In genomic region chr17:48960161-48960698, GRCm38 (mm10) we compare ENCODE assay signal across 8 mouse cellular contexts. TPM values are rescaled to one million over a fixed set of nuclear protein-coding genes. Genes with fewer than 3 reads are reported as not detected.
DNase-seq lines count a peak whose midpoint lies in the region; ATAC-seq and TF ChIP-seq lines count a peak whose summit lies in the region.

No protein-coding gene starts in this region.

- TF ChIP-seq EP300 in heart, adult 2 months (IDR thresholded peaks at IDR 0.05; ENCODE audit: insufficient read depth, low read depth, low read length): no peak
- TF ChIP-seq EP300 in stomach, postnatal 0 days (optimal IDR thresholded peaks at IDR 0.05): no peak

- no peak for TF ChIP-seq CTCF in heart, adult 2 months (IDR thresholded peaks at IDR 0.05)
- TF ChIP-seq CTCF in stomach, postnatal 0 days (IDR thresholded peaks at IDR 0.05; ENCODE audit: low read depth): no peak

- no peaks in the 10 kb centered on the region for H3K27me3 ChIP-seq in lung, embryonic 15.5 days
- H3K27me3 ChIP-seq in heart, adult 2 months (ENCODE audit: control insufficient read depth, insufficient read depth, low read length): no peaks in the 10 kb centered on the region
- H3K27me3 ChIP-seq in stomach, postnatal 0 days (ENCODE audit: control insufficient read depth, insufficient read depth, low read length): no peaks in the 10 kb centered on the region

- TF ChIP-seq POLR2A in heart, adult 2 months (IDR thresholded peaks at IDR 0.05; ENCODE audit: insufficient read depth, low read depth, low read length): no peak

- no peaks in the 10 kb centered on the region for H3K79me2 ChIP-seq in heart, adult 2 months (replicated peaks; ENCODE audit: control insufficient read depth, insufficient read depth, low read length)

- peak overlapping the region; percentile 21 for H3K4me3 ChIP-seq in lung, embryonic 15.5 days
- peak overlapping the region; percentile 5; the same call in 1 of the 2 replicates for H3K4me3 ChIP-seq in heart, adult 2 months
- peak overlapping the region; percentile 19; the same call in 1 of the 2 replicates for H3K4me3 ChIP-seq in stomach, postnatal 0 days (ENCODE audit: low read depth, low read length)

- WGBS in lung, embryonic 15.5 days: 0% methylated on average over 16 of the region's 16 CpGs
- WGBS in heart, adult 2 months: 2% methylated on average over 16 of the region's 16 CpGs
- 4% methylated on average over 16 of the region's 16 CpGs for WGBS in stomach, postnatal 0 days

- ATAC-seq in lung, embryonic 15.5 days (ENCODE audit: borderline replicate concordance, extremely low read depth, low FRiP score, low TSS enrichment): peak; percentile 84
- peak; percentile 74; the same call in 1 of the 2 replicates for ATAC-seq in stomach, postnatal 0 days (ENCODE audit: low FRiP score, low TSS enrichment)

- H3K27ac ChIP-seq in lung, embryonic 15.5 days: no peak overlapping the region
- no peak overlapping the region for H3K27ac ChIP-seq in heart, adult 2 months
- H3K27ac ChIP-seq in stomach, postnatal 0 days (replicated peaks): no peak overlapping the region

- H3K36me3 ChIP-seq in lung, embryonic 15.5 days: no peaks in the 10 kb centered on the region
- no peaks in the 10 kb centered on the region for H3K36me3 ChIP-seq in heart, adult 2 months (ENCODE audit: control insufficient read depth, insufficient read depth, low read length)
- H3K36me3 ChIP-seq in stomach, postnatal 0 days (ENCODE audit: control insufficient read depth, insufficient read depth, low read length): no peaks in the 10 kb centered on the region

- H3K4me2 ChIP-seq in lung, embryonic 15.5 days: peak overlapping the region; percentile 56
- peak overlapping the region; percentile 45 for H3K4me2 ChIP-seq in stomach, postnatal 0 days (replicated peaks; ENCODE audit: low read depth)

- no peak for DNase-seq in lung, adult 18-20 months
- peak; percentile 49 for DNase-seq in heart, adult 2 months
- peak; percentile 32 for DNase-seq in kidney, adult 18-20 months
- DNase-seq in lung, postnatal 10 days: peak; percentile 47
- peak; percentile 34 for DNase-seq in stomach, postnatal 0 days (ENCODE audit: low spot score)
- no peak for DNase-seq in left cerebral cortex, adult 18-20 months (ENCODE audit: low spot score in 2 of 2)
- DNase-seq in cerebellum, postnatal 36 days: no peak

- no peak overlapping the region; the same call in 1 of the 2 replicates for H3K9ac ChIP-seq in lung, embryonic 15.5 days
- H3K9ac ChIP-seq in heart, adult 2 months (ENCODE audit: low read depth, low read length): no peak overlapping the region
- H3K9ac ChIP-seq in stomach, postnatal 0 days (ENCODE audit: low read length): peak overlapping the region; percentile 31; the same call in 1 of the 2 replicates

- peaks cover 11% of the 10 kb centered on the region for H3K4me1 ChIP-seq in lung, embryonic 15.5 days
- peaks cover 3% of the 10 kb centered on the region for H3K4me1 ChIP-seq in heart, adult 2 months (ENCODE audit: control insufficient read depth, insufficient read depth, low read length)
- no peaks in the 10 kb centered on the region for H3K4me1 ChIP-seq in stomach, postnatal 0 days (replicated peaks; ENCODE audit: control insufficient read depth, insufficient read depth)

- intact Hi-C loops in heart, adult 2 months (cut with DNase I): no loop called here

- H3K9me3 ChIP-seq in lung, embryonic 15.5 days: no peaks in the 10 kb centered on the region
- no peaks in the 10 kb centered on the region for H3K9me3 ChIP-seq in stomach, postnatal 0 days (ENCODE audit: control insufficient read depth, low read length)

RNA-seq across cellular contexts. Expression of gene Lrfn2, which starts 28.1 kb away (rescaled TPM):
- polyA plus RNA-seq in lung, embryonic 15.5 days (2015; fragmentation: Nextera tagmentation; extraction: Ambion mirVana): 0.26 and 0.35 TPM in 2 replicates
- under 1 TPM; 0.31 to 0.39 TPM for total RNA-seq in heart, adult 2 months (2021)
- polyA plus RNA-seq in heart, adult 2 months (2012; rRNA removed): 0.18 and 0.41 TPM in 2 replicates
- 0.41 and 0.44 TPM in 2 replicates for polyA plus RNA-seq in stomach, postnatal 0 days (2015; fragmentation: Nextera tagmentation; extraction: Ambion mirVana)
- 10 to 100 TPM; 30.5 to 37.3 TPM for total RNA-seq in left cerebral cortex, adult 18-20 months (2021)

Comparison
In these comparisons a context has a peak if more than half of its experiments do, and no peak if none do; other contexts are left out.
1. DNase-seq: peak in heart, adult 2 months (2 of 2), kidney, adult 18-20 months (single experiment), lung, postnatal 10 days (single experiment) and stomach, postnatal 0 days (single experiment); none in lung, adult 18-20 months (0 of 2), left cerebral cortex, adult 18-20 months (0 of 2) and cerebellum, postnatal 36 days (0 of 2).
2. Peak in every context shown above with its lines, with median percentiles within 50 percentile points of each other: H3K4me3 ChIP-seq.